Mouse (Mus musculus): ENCODE measurements around the gene Myh14.
A peak's percentile ranks its signal among the peaks of the same experiment; 100 is the strongest.

Gene Myh14

DNA sequence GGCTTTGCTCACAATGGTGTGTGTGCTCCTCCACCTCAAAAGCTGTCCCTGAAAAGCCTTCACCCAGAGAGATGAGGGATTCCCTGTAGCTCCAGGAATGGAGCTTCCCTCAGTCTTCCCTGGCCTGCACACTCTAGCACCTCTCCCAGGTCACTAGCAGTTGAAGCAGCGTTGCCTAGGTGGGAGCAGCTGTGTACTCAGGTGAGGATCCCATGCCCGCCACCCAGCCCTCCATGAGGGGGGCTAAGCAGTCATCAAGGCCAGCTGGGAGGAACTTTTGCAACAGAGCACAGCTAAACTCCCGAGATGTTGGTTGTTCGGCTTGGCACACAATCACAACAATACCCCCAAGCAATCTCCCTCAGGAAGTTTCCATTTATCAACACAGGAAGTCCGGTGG lies 87.9 kb downstream of the Myh14 start:
- no peak for DNase-seq (ENCODE audit: low read depth, low spot score)

- DNase-seq (ENCODE audit: low read depth, low spot score) = no peak
Observed at GRCm38 (mm10) chr7:44581637-44582036, 89.0 kb downstream of the Myh14 start.

DNA sequence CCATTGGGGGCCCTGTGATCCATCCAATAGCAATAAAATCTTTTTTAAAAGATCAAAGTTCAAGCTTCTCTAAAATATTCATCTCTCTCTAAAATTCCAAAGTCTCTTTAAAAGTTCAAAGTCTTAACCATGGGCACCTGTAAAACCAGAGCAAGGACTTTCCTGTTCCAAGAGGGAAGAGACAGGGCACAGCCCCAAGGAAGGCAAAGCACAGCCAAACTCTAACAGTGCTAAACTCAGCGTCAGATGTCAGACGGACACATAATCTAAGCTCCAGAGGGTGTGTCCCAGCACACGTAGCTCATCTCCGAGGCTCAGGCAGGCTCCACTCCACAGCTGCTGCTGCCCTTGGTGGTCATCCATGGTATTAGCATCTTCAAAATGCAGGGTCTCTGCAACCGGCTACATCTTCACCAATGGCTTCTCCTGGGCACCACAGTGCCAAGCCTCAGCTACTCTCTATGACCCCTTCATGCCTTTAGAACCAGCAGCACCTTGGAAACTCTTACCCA lies 94.3 kb downstream of the Myh14 start:
- DNase-seq (ENCODE audit: low read depth, low spot score) = peak; percentile 40

GRCm38 (mm10) chr7:44572956-44573484 lies 97.6 kb downstream of the Myh14 start:
- DNase-seq (ENCODE audit: low read depth, low spot score) = no peak

DNA sequence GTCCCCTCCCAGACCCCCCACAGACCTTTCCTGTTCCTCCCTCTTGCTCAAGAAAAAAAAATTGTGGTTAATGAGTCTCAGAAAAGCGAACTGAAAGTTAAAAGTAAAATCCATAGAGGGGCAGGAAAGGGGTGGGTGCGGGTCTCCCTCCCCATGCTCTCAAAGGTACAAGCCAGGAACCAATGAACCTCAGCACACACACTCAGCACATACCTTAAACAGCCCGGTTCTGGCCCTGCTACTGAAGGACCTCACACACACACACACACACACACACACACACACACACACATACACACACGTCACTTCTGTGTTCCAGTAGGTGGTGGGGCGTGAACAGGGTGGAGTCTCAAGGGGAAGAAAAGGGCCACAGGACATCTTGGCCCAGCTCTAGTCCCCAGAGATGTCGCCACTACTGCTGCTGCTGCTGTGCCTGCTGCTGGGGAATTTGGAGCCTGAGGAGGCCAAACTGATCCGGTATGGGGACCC lies 98.4 kb downstream of the Myh14 start, which contains the start of gene Napsa:
Gene Napsa, plus strand, starts transcription at position 168 of the 489 bp plus-strand sequence.
- DNase-seq (ENCODE audit: low read depth, low spot score) = peak; percentile 34

- no peak for DNase-seq (ENCODE audit: low read depth, low spot score)
Observed at GRCm38 (mm10) chr7:44571811-44572210, 98.8 kb downstream of the Myh14 start.

- no peak for DNase-seq (ENCODE audit: low read depth, low spot score)
Observed at GRCm38 (mm10) chr7:44570989-44571388, 99.7 kb downstream of the Myh14 start.

GRCm38 (mm10) chr7:44568803-44569202 lies 101.8 kb downstream of the Myh14 start:
- DNase-seq (ENCODE audit: low read depth, low spot score) = no peak

DNA sequence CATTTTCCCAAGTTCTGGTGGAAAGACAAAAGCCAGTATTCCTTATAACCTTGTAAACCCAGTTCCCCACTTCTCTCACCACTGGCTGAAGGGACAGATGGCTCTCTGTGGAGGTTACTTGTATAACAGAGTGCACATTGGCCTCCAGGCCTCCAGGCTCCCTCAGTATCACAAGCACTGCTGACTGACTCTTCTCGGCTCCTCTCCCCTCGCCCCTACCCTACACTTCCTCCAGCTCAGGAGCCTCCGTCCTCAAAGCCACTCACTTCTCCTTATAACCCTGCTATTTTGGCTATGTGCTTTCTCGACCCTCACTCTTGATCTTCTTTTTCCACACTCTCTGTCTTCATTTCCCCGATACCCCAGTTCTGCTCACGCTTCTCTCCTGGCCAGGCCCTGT lies 105.2 kb downstream of the Myh14 start:
- DNase-seq (ENCODE audit: low read depth, low spot score) = no peak

GRCm38 (mm10) chr7:44564486-44564885 lies 106.2 kb downstream of the Myh14 start:
- no peak for DNase-seq (ENCODE audit: low read depth, low spot score)

DNA sequence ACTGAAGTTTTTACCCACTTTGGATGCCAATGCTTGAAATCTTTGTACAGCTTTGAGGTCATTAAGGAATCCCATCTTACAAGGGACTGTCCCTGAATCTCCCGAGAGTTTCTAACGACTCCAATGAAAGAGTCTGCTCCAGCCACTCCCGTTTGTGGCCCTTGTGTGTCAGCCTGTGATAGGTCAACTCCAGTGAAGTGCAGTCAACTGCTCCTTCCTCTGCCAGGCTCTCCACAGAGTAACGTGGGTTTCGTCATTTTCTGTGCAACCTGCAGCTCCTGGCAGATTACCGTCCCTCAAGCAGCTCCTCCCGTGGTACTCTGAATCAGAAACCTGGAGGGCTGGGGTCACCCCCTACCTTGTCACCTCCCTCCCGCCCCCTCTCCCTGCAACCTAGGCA lies 107.4 kb downstream of the Myh14 start:
- DNase-seq (ENCODE audit: low read depth, low spot score) = no peak

- peak; percentile 95 for DNase-seq (ENCODE audit: low read depth, low spot score)
Observed at GRCm38 (mm10) chr7:44560435-44561400, 109.9 kb downstream of the Myh14 start.

DNA sequence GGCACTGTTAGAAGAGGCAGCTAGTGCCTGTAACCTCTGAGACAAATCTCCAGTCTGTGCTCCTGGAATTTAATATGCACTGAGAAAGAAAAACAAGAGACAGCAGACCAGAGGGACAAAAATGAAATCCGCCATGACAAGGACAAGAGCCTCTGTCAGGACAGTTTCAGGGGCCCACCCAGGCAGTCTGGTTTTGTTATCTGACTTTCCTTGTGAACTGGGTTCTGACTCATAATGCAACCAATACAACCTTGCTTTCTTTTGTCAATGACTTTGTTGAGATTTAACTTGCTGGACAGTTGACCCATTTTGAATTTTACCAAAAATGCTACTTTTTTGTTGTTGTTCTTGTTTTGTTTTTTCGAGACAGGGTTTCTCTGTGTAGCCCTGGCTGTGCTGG lies 113.0 kb downstream of the Myh14 start:
- no peak for DNase-seq (ENCODE audit: low read depth, low spot score)
